Mouse (Mus musculus) liver, postnatal 0 days (tissue): ENCODE measurements at regions not wholly inside any gene's neighbourhood (a gene's known extent, or its start where the extent isn't known, plus 50 kb on each side); places are given as distances from the start of the nearest gene placed in this dataset.

Experiments used
- CTCF ChIP-seq: sonication (generic); IDR thresholded peaks from 2 replicates; pipeline ENCODE4 v1.5.1; 2016; ENCODE audit warnings: antibody characterized with exemption, low read depth
- EP300 ChIP-seq: IDR thresholded peaks from 2 replicates; pipeline ENCODE4 v1.6.1; 2016; ENCODE audit warnings: antibody characterized with exemption, low read depth, mild to moderate bottlenecking

GRCm38 (mm10) chr4:137180083-137180482 lies 97.2 kb upstream of the Wnt4 start:
- TF ChIP-seq EP300 = no peak
- TF ChIP-seq CTCF = no peak
